Mouse (Mus musculus): ENCODE results near the gene Ugt8a.

Ugt8a gene

GRCm38 (mm10) chr3:125861601-125862000 is 76.8 kb downstream of the Ugt8a start:
- DNase-seq: no peak

DNA sequence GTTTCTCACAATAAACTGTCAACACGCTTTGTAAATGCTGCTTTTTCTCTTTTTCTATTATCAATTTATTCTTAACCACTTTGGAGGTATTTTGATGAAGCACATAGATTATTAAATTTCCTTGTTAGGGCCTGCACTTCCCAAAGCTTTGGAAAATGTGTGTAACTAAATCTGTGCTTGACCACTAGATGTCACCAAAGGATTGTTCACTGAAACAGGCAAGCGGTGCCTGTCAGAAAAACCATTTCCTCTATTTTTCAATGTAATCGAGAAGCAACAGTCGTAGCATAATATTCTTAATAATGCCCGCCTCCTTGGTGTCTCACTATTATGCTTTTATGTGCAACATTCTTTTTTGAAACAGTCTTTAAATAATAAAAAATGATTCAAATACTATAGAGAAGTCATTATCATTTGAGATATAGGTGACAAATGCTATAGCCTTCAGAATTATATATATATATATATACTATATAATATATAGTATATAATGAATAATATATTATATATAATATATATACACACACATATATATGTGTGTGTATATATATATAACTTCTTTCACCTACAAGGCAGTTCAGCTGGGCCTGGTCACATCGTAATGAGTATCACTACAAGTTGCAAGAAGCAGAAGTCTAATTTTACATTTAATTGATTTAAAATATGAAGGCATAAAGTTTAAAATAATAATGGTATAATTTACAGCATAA is 89.1 kb downstream of the Ugt8a start:
- no peak for DNase-seq

DNA sequence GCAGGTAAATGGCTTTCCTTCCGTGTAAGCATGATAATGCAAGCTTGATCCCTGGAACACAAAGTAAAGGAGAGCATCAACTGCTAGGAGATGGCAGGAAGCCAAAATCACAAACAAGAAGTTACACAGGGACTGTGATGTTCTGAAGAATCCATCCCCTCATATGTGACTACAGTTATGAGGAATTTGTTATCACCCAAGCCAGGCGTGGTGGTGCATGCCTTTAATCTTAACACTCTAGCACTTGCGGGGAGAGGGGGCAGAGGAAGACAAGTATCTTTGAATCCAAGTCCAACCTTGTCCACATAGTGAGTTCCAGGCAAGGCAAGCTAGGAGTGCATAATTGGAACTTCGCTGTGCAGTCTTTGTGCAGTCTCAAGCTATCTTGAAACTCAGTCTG is 110.4 kb downstream of the Ugt8a start:
- DNase-seq: no peak

- no peak for DNase-seq
Measured at GRCm38 (mm10) chr3:125827256-125827655, 111.2 kb downstream of the Ugt8a start.

- no peak for DNase-seq
Measured at GRCm38 (mm10) chr3:125819741-125820140, 118.7 kb downstream of the Ugt8a start.
